Mouse (Mus musculus): ENCODE measurements around the gene Stpg1. TPM values are rescaled to one million over a fixed set of nuclear protein-coding genes. Genes with fewer than 3 reads are reported as not detected.

Gene Stpg1
- polyA plus RNA-seq, 1 experiment from 2014 or later, result 0.13 TPM

DNA sequence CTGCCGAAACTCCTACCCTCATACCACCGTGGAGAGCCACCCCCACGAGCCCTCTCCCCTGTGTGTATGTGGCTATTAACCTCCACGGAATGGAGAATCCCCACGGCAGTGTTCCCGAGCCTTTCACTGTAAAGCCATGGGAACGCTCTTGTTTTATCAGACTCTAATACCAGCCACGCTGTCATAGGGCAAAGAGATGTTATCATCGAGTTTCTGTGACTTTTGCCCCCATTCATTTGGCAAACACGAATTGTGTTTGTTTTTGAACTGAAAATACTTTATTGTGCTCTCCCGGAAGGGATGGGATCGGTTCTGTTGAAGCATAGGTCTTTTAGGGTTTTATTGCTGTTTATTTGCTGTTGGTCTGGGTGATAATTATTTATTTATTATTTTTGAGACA is 23.5 kb downstream of the Stpg1 start:
- Histone ChIP-seq H3K9ac (ENCODE audit: low read depth, low read length) (no peak overlapping the region), H3K36me3 (ENCODE audit: control insufficient read depth, insufficient read depth, low read length) (no peaks in the 10 kb centered on the region), H3K4me2 (no peak overlapping the region), H3K27me3 (ENCODE audit: control insufficient read depth, insufficient read depth, low read length) (peaks cover 3% of the 10 kb centered on the region; the same call in 1 of the 2 replicates), H3K27ac (ENCODE audit: low read depth, low read length) (no peak overlapping the region), H3K4me1 (ENCODE audit: control insufficient read depth, insufficient read depth, low read length) (no peaks in the 10 kb centered on the region), H3K4me3 (ENCODE audit: low read depth, low read length) (no peak overlapping the region), H3K9me3 (replicated peaks; ENCODE audit: control insufficient read depth, low read length) (no peaks in the 10 kb centered on the region; the same call in 1 of the 2 replicates)
- WGBS (ENCODE audit: insufficient replicate concordance), result 75% methylated on average over 12 of the region's 12 CpGs
- no peak for ATAC-seq (replicated peaks; ENCODE audit: insufficient number of reproducible peaks, low FRiP score, low TSS enrichment)

GRCm38 (mm10) chr4:135520421-135520820 is 25.8 kb downstream of the Stpg1 start:
- Histone ChIP-seq H3K27ac (ENCODE audit: low read depth, low read length) (no peak overlapping the region), H3K4me2 (no peak overlapping the region), H3K9ac (ENCODE audit: low read depth, low read length) (no peak overlapping the region), H3K4me3 (ENCODE audit: low read depth, low read length) (no peak overlapping the region), H3K9me3 (replicated peaks; ENCODE audit: control insufficient read depth, low read length) (no peaks in the 10 kb centered on the region; the same call in 1 of the 2 replicates), H3K4me1 (ENCODE audit: control insufficient read depth, insufficient read depth, low read length) (no peaks in the 10 kb centered on the region), H3K36me3 (ENCODE audit: control insufficient read depth, insufficient read depth, low read length) (no peaks in the 10 kb centered on the region), H3K27me3 (ENCODE audit: control insufficient read depth, insufficient read depth, low read length) (peaks cover 4% of the 10 kb centered on the region; the same call in 1 of the 2 replicates)
- 72% methylated on average over 9 of the region's 9 CpGs for WGBS (ENCODE audit: insufficient replicate concordance)
- ATAC-seq (replicated peaks; ENCODE audit: insufficient number of reproducible peaks, low FRiP score, low TSS enrichment), result no peak

DNA sequence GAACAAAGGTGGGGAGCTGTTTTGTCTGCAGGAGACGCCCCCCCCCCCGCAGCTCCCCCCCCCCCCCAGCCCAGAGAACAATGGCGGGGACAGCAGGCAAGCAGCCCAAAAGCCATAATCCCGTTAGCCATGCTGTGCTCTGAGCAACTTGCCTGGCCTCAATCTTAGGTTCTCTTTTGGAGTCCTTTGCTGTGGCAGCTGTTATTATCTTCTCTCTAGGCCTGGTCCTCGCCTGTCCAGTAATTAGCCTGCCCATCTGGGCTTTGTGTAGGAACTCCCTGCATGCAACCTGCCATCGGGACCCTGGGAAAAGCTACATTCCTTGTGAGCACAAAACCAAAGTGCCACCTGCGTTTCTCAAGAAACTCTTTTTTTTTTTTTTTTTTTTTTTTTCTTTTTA is 29.3 kb downstream of the Stpg1 start:
- no peak overlapping the region for H3K27ac ChIP-seq (ENCODE audit: low read depth, low read length)
- H3K27me3 ChIP-seq (ENCODE audit: control insufficient read depth, insufficient read depth, low read length), result peaks cover 7% of the 10 kb centered on the region; the same call in 1 of the 2 replicates
- no peaks in the 10 kb centered on the region for H3K9me3 ChIP-seq (replicated peaks; ENCODE audit: control insufficient read depth, low read length)
- ATAC-seq (replicated peaks; ENCODE audit: insufficient number of reproducible peaks, low FRiP score, low TSS enrichment), result no peak
- no peaks in the 10 kb centered on the region for H3K36me3 ChIP-seq (ENCODE audit: control insufficient read depth, insufficient read depth, low read length)
- peaks cover 6% of the 10 kb centered on the region; the same call in 1 of the 2 replicates for H3K4me1 ChIP-seq (ENCODE audit: control insufficient read depth, insufficient read depth, low read length)
- no peak overlapping the region for H3K9ac ChIP-seq (ENCODE audit: low read depth, low read length)
- no peak overlapping the region for H3K4me3 ChIP-seq (ENCODE audit: low read depth, low read length)
- H3K4me2 ChIP-seq, result no peak overlapping the region
- WGBS (ENCODE audit: insufficient replicate concordance), result 21% methylated on average over 4 of the region's 7 CpGs

GRCm38 (mm10) chr4:135525057-135525456 is 30.5 kb downstream of the Stpg1 start:
- Histone ChIP-seq H3K27me3 (ENCODE audit: control insufficient read depth, insufficient read depth, low read length) (peaks cover 7% of the 10 kb centered on the region; the same call in 1 of the 2 replicates), H3K4me1 (ENCODE audit: control insufficient read depth, insufficient read depth, low read length) (peaks cover 6% of the 10 kb centered on the region; the same call in 1 of the 2 replicates), H3K27ac (ENCODE audit: low read depth, low read length) (no peak overlapping the region), H3K9ac (ENCODE audit: low read depth, low read length) (peak overlapping the region; percentile 18; the same call in 1 of the 2 replicates), H3K36me3 (ENCODE audit: control insufficient read depth, insufficient read depth, low read length) (no peaks in the 10 kb centered on the region), H3K4me2 (no peak overlapping the region), H3K4me3 (ENCODE audit: low read depth, low read length) (no peak overlapping the region), H3K9me3 (replicated peaks; ENCODE audit: control insufficient read depth, low read length) (peaks cover under 1% of the 10 kb centered on the region; the same call in 1 of the 2 replicates)
- ATAC-seq (replicated peaks; ENCODE audit: insufficient number of reproducible peaks, low FRiP score, low TSS enrichment), result no peak
- 67% methylated on average over 12 of the region's 12 CpGs for WGBS (ENCODE audit: insufficient replicate concordance)

GRCm38 (mm10) chr4:135526039-135526710 is 31.6 kb downstream of the Stpg1 start:
- peaks cover 6% of the 10 kb centered on the region; the same call in 1 of the 2 replicates for H3K4me1 ChIP-seq (ENCODE audit: control insufficient read depth, insufficient read depth, low read length)
- no peak for ATAC-seq (replicated peaks; ENCODE audit: insufficient number of reproducible peaks, low FRiP score, low TSS enrichment)
- H3K27me3 ChIP-seq (ENCODE audit: control insufficient read depth, insufficient read depth, low read length), result peaks cover 7% of the 10 kb centered on the region; the same call in 1 of the 2 replicates
- H3K9ac ChIP-seq (ENCODE audit: low read depth, low read length), result no peak overlapping the region
- no peak overlapping the region for H3K27ac ChIP-seq (ENCODE audit: low read depth, low read length)
- H3K4me3 ChIP-seq (ENCODE audit: low read depth, low read length), result no peak overlapping the region
- WGBS (ENCODE audit: insufficient replicate concordance), result 35% methylated on average over 14 of the region's 14 CpGs
- no peaks in the 10 kb centered on the region for H3K36me3 ChIP-seq (ENCODE audit: control insufficient read depth, insufficient read depth, low read length)
- no peak overlapping the region; the same call in 1 of the 2 replicates for H3K4me2 ChIP-seq
- H3K9me3 ChIP-seq (replicated peaks; ENCODE audit: control insufficient read depth, low read length), result peaks cover 6% of the 10 kb centered on the region

DNA sequence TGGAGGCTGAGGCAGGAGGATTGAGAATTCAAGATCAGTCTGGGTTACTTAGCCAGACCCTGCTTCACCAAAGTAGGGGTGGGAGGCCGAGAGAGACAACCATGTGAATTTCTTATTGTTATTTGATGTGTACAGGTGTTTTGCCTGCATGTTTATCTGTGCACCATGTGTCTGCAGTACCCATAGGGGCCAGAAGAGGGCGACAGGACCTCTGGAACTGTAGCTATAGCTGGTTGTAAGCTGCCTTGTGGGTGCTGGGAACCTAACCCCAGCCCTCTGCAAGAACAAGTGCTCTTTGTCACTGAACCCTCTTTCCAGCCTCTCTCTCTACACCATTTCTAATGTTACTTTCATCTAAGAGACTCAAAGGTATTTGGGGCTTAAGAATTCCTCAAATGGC is 35.7 kb downstream of the Stpg1 start:
- 62% methylated on average over 2 of the region's 2 CpGs for WGBS (ENCODE audit: insufficient replicate concordance)
- Histone ChIP-seq H3K4me3 (ENCODE audit: low read depth, low read length) (no peak overlapping the region), H3K27ac (ENCODE audit: low read depth, low read length) (no peak overlapping the region), H3K9ac (ENCODE audit: low read depth, low read length) (no peak overlapping the region), H3K4me2 (no peak overlapping the region), H3K4me1 (ENCODE audit: control insufficient read depth, insufficient read depth, low read length) (peaks cover 6% of the 10 kb centered on the region; the same call in 1 of the 2 replicates), H3K36me3 (ENCODE audit: control insufficient read depth, insufficient read depth, low read length) (no peaks in the 10 kb centered on the region), H3K9me3 (replicated peaks; ENCODE audit: control insufficient read depth, low read length) (peaks cover 6% of the 10 kb centered on the region), H3K27me3 (ENCODE audit: control insufficient read depth, insufficient read depth, low read length) (0 out of 2 replicates have a peak, but pooled peaks cover 4% of the 10 kb centered on the region)
- no peak for ATAC-seq (replicated peaks; ENCODE audit: insufficient number of reproducible peaks, low FRiP score, low TSS enrichment)

GRCm38 (mm10) chr4:135531236-135531635 is 36.6 kb downstream of the Stpg1 start:
- H3K9me3 ChIP-seq (replicated peaks; ENCODE audit: control insufficient read depth, low read length), result peaks cover 6% of the 10 kb centered on the region
- no peak overlapping the region for H3K27ac ChIP-seq (ENCODE audit: low read depth, low read length)
- H3K36me3 ChIP-seq (ENCODE audit: control insufficient read depth, insufficient read depth, low read length), result no peaks in the 10 kb centered on the region
- WGBS (ENCODE audit: insufficient replicate concordance), result 86% methylated on average over 9 of the region's 9 CpGs
- no peak overlapping the region for H3K4me2 ChIP-seq
- no peak for ATAC-seq (replicated peaks; ENCODE audit: insufficient number of reproducible peaks, low FRiP score, low TSS enrichment)
- H3K4me1 ChIP-seq (ENCODE audit: control insufficient read depth, insufficient read depth, low read length), result peaks cover 3% of the 10 kb centered on the region; the same call in 1 of the 2 replicates
- H3K4me3 ChIP-seq (ENCODE audit: low read depth, low read length), result no peak overlapping the region
- H3K27me3 ChIP-seq (ENCODE audit: control insufficient read depth, insufficient read depth, low read length), result no peaks in the 10 kb centered on the region
- no peak overlapping the region for H3K9ac ChIP-seq (ENCODE audit: low read depth, low read length)

GRCm38 (mm10) chr4:135531771-135532613 is 37.4 kb downstream of the Stpg1 start:
- H3K9me3 ChIP-seq (replicated peaks; ENCODE audit: control insufficient read depth, low read length), result peaks cover 6% of the 10 kb centered on the region
- H3K27ac ChIP-seq (ENCODE audit: low read depth, low read length), result no peak overlapping the region
- H3K4me1 ChIP-seq (ENCODE audit: control insufficient read depth, insufficient read depth, low read length), result 0 out of 2 replicates have a peak, but pooled peaks cover 5% of the 10 kb centered on the region
- no peak overlapping the region for H3K9ac ChIP-seq (ENCODE audit: low read depth, low read length)
- no peak overlapping the region for H3K4me2 ChIP-seq
- no peak overlapping the region for H3K4me3 ChIP-seq (ENCODE audit: low read depth, low read length)
- H3K36me3 ChIP-seq (ENCODE audit: control insufficient read depth, insufficient read depth, low read length), result no peaks in the 10 kb centered on the region
- WGBS (ENCODE audit: insufficient replicate concordance), result 49% methylated on average over 9 of the region's 9 CpGs
- no peak for ATAC-seq (replicated peaks; ENCODE audit: insufficient number of reproducible peaks, low FRiP score, low TSS enrichment)
- no peaks in the 10 kb centered on the region for H3K27me3 ChIP-seq (ENCODE audit: control insufficient read depth, insufficient read depth, low read length)

All from heart, embryonic 11.5 days (tissue).